Mouse (Mus musculus) heart, postnatal 14 days (tissue): ENCODE data around the gene Arsb. TPM values are rescaled to one million over a fixed set of nuclear protein-coding genes. Genes with fewer than 3 reads are reported as not detected.
A peak's percentile ranks its signal among the peaks of the same experiment; 100 is the strongest.

Experiments used
- DNase-seq, 2 experiments: peaks; one replicate each; pipeline ENCODE4 v3.0.0; 2021 to 2022
- intact Hi-C: fragments of 180-260 bp; cut with DNase I; formaldehyde crosslinking; loops from one replicate; pipeline ENCODE4 v1.15.1; 2025
- total RNA-seq, 2 experiments: library from RNA; stranded (reverse); gene quantifications; 2 replicates each; pipeline ENCODE4 v1.2.3; 2021

Arsb gene
- total RNA-seq, 2 experiments from 2014 or later: 7.6 to 7.8 TPM

- intact Hi-C loops: loop anchor here (5.0 kb wide), 2 partner anchors 46 to 224 kb away; no protein-coding TSS in a partner anchor
Measured at GRCm38 (mm10) chr13:93838431-93839136, 67.2 kb downstream of the Arsb start.

GRCm38 (mm10) chr13:93839137-93839630 lies 67.8 kb downstream of the Arsb start:
- DNase-seq: peak; percentile 55 to 56
- intact Hi-C loops: loop anchor here (5.0 kb wide), 2 partner anchors 47 to 223 kb away; no protein-coding TSS in a partner anchor

More at GRCm38 (mm10) chr13:93838431-93839136, 67.2 kb downstream of the Arsb start:
- DNase-seq: no peak

GRCm38 (mm10) chr13:93839721-93840120 lies 68.3 kb downstream of the Arsb start:
- intact Hi-C loops: loop anchor here (5.0 kb wide), 2 partner anchors 47 to 223 kb away; no protein-coding TSS in a partner anchor
- DNase-seq: peak in 1 of 2 experiments; percentile 14

DNA sequence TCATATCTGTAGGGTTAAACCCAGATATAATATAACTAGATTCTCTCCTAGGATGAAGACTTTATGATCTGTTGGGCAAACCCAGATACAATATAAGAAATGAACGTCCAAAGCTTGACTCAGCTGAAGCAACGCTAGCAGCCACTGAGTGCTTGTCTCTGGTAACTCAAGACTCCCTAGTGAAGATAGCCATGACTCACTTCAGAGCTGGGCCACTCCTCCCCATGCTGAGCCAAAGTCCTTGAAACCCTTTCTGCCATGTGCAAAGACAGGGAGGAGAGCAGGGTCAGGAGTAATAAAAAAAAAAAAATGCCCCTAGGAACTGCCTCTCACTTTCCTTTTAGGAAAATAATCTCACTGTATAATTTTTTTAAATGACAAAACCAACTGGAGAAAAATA lies 68.7 kb downstream of the Arsb start:
- intact Hi-C loops: no loop called here
- DNase-seq: peak in 1 of 2 experiments; percentile 32

DNA sequence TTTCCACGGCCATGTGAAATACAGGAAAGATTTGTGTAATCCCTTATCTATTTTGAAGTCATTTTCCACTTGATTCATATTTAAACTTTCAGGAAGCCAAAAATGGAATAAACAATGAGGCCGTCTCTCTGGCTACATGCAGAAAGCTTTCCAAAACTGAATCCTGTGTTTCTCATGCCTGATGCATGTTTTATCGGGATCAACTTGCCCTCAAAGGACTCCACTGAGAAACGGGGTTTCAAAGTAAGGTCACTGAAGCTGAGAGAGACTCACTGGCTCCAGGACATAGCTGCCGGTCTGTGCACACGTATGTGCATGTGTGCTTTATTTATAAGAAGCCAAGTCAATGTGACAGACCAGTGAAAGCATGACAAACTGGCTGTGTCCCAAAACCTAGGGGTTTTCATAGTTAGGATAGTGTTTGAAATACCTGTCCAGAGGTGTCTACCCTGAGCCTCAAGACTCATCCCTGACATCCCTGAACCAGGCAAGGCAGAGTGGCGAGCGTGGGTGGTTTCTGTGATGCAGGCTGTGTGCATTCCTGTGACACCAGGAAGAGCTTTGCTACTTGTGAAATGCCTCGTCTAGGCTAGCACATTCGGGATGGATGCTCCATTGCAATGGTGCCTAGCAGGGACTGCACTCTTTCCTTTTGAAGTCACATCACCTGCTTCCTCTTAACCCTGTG lies 75.5 kb downstream of the Arsb start:
- intact Hi-C loops: no loop called here

DNA sequence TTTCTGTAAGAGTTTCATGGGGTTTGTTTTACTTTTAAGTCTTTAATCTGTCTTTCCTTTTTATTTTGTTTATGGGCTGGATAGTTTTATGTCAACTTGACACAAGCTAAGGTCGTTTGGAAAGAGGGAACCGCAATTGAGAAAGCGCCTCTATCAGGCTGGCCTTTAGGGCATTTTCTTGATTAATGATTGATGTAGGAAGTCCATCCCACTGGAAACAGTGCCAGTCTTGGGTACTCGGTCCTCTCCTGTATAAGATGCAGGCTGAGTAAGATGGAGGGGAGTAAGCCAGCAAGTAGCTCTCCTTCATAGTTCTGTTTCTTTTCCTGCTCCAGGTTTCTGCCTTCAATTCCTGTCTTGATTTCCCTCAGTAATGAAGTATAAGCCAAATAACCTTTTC lies 76.2 kb downstream of the Arsb start:
- DNase-seq: no peak
- intact Hi-C loops: no loop called here

More for the DNA sequence above, 75.5 kb downstream of the Arsb start:
- no peak for DNase-seq

- DNase-seq: no peak
- intact Hi-C loops: no loop called here
Measured at GRCm38 (mm10) chr13:93848615-93849014, 77.2 kb downstream of the Arsb start.

DNA sequence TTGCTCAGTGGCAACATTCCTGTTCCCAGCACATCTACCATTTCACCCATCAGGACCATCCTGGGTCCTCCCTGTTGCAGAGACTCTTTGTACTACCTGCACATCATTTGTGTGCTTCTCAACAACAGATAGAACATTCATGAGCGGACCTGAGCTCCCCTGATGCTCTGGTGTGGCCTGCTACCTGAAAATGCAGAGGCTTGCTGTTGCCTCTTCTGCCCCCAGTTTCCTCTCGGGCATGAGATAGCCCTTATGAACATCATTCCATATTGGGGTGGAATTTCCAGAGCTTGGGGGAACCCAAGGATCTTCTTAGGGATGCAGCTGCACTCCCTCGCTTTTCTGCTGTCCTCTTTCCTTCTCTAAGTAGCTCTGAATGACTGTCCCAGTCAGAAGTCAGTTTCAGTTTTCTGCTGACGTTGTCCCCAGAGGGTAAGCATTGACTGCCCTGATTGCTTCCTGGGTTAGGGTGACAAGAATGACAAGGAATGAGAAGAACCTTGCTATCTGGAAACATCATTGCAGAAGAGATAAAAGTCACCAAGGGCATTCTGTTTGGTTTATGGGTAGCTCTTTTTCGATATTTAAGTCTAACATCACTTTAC lies 78.4 kb downstream of the Arsb start:
- no peak for DNase-seq
- intact Hi-C loops: loop anchor here (5.0 kb wide), 3 partner anchors 53 to 357 kb away; partner anchors contain the start of gene Lhfpl2

DNA sequence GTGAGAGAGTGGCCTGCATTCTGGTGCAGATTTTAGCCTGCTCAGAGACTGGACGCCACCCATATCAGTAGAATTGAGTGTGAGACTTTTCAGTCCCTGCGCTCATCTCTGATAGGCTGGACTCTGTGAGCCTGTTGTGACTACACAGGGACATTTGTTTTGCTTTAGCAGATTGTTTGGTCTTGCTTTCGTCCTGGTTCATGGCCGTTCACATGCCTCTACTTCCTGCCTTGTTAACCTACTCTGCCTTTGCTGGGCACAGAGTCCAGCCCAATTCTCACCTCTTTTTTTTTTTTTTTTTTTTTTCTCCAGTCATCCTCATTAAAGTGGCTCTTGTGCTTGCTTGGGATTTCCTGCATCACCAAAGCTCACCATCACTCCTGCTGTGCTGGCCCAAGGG lies 79.2 kb downstream of the Arsb start:
- DNase-seq: no peak
- intact Hi-C loops: loop anchor here (5.0 kb wide), 3 partner anchors 53 to 357 kb away; partner anchors contain the start of gene Lhfpl2

DNA sequence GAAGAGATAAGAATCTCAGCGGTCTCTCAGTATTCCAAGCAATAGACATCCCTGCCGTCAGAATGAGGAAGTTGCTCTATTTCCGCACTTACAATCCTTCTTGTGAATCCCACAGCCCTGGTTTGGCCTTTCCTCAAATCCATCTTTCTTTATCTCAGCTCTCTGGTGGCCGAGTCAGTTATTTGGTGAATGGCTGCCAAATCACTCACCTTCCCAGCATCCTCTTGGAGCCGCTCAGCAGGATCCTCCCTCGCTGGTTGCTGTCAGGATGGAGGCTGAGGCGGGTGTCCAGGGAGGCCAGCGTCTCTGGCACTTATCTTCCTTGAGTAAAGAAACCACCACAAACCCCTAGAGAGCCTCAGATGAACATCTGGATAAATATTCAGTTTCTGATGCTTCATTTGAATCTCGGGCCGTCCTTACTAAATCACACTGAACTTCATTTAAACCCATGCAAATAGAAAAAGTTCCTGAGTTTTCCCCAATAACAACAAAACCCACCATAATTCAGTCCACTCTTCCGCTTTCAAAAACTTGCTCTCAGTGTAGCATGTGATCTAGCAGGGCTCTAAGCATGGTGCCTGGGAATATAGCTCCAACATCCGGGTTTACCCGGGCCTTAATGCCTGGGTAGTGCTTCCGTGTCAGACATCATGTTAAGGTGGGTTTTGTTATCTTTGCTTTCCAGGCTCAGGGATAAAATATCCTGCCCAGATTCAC lies 81.1 kb downstream of the Arsb start:
- intact Hi-C loops: loop anchor here (5.0 kb wide), 3 partner anchors 55 to 355 kb away; partner anchors contain the start of gene Lhfpl2
- DNase-seq: peak; percentile 41 to 47

- intact Hi-C loops: loop anchor here (5.0 kb wide), 3 partner anchors 56 to 354 kb away; partner anchors contain the start of gene Lhfpl2
- no peak for DNase-seq
Measured at GRCm38 (mm10) chr13:93853767-93854166, 82.3 kb downstream of the Arsb start.

DNA sequence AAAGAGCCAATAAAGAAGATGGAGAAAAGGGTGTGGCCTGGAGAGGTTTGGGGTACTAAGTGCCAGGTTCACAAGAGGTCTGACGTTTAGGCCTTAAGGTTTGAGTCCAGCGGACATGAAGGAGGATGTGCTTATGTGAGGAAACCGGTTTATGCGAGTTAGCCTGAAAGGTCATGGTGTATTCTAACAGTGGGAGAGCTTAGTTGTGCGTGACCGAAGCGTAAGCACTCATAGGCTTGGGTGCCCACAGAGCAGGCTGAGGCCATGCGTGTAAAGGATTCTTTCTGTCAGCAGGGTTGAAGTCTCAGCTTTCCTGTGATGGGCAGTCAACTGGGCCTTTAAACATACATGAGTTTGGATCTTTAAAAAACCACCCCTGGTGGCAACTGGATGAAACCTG lies 82.9 kb downstream of the Arsb start:
- intact Hi-C loops: loop anchor here (5.0 kb wide), 3 partner anchors 57 to 353 kb away; partner anchors contain the start of gene Lhfpl2
- no peak for DNase-seq

- intact Hi-C loops: loop anchor here (5.0 kb wide), 4 partner anchors 58 to 352 kb away; partner anchors contain the start of gene Lhfpl2
- DNase-seq: no peak
Measured at GRCm38 (mm10) chr13:93854966-93855562, 83.6 kb downstream of the Arsb start.

DNA sequence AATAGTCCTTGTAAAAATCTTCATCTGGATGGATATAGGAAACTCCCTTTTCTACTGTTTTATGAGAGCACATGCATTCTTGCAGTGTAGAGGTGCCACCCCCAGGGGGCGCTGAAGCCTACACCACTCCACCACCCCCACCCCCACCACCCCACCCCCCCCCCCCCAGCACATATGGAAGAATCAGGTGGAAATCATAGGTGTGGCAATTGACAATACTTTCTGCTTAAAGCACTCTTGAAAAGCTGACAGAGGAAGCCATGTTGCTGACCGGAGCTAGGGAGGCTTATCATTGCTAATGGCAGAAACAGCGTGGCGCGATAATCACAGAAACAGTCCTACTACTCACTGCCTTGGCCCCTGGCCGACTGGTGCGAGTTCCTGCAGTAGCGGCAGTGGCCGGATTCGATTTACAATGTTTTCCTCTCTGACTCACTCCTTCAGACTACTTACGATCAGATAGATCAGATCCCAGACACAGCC lies 84.3 kb downstream of the Arsb start:
- intact Hi-C loops: loop anchor here (2.0 to 5.0 kb wide), 2 partner anchors 147 to 291 kb away; no protein-coding TSS in a partner anchor
- DNase-seq: peak; percentile 62 to 72

DNA sequence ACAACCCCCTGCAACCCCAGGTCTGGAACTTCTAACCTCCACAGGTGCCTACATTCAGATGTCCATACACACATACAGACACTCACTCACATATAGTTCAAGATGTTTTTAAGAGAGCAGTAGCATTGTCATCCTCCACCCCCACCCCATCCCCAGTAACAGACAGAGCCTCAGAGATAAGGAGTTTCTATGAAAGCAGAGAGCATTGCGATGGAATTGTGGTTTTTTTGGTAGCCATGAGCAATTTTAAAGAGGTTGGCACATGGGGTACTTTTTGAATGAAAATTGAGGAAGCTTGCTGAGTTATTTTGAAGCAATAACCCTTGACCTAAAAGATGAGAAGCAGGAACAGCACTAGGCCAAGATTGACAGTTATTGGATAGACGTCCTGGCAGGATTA lies 89.8 kb downstream of the Arsb start:
- intact Hi-C loops: no loop called here
- no peak for DNase-seq

GRCm38 (mm10) chr13:93864066-93864740 lies 92.8 kb downstream of the Arsb start:
- intact Hi-C loops: no loop called here
- no peak for DNase-seq

- peak in 1 of 2 experiments; percentile 7 for DNase-seq
- intact Hi-C loops: no loop called here
Measured at GRCm38 (mm10) chr13:93866638-93867037, 95.2 kb downstream of the Arsb start.

GRCm38 (mm10) chr13:93871681-93872080 lies 100.3 kb downstream of the Arsb start:
- DNase-seq: peak in 1 of 2 experiments; percentile 6
- intact Hi-C loops: no loop called here

GRCm38 (mm10) chr13:93872591-93872990 lies 101.2 kb downstream of the Arsb start:
- intact Hi-C loops: no loop called here
- DNase-seq: no peak
